Mouse (Mus musculus) thymus, adult 2 months (tissue): ENCODE results near the gene Rgs6. TPM values are rescaled to one million over a fixed set of nuclear protein-coding genes. Genes with fewer than 3 reads are reported as not detected.

Experiments
- DNase-seq: peaks from one replicate; pipeline ENCODE4 v3.0.0; 2021
- H3K27ac ChIP-seq: fragments of 200-500 bp; 2 replicates; pipeline ENCODE4 v1.5.1; 2012; ENCODE audit warnings: low read length, control low read depth; ENCODE audit not compliant: control insufficient read depth, insufficient read depth
- H3K27me3 ChIP-seq: fragments of 200-500 bp; 2 replicates; pipeline ENCODE4 v1.6.1; 2012; ENCODE audit warnings: mild to moderate bottlenecking, low read length, moderate library complexity, mixed read lengths; ENCODE audit not compliant: control insufficient read depth, insufficient read depth
- H3K36me3 ChIP-seq: fragments of 200-500 bp; 2 replicates; pipeline ENCODE4 v1.6.1; 2012; ENCODE audit warnings: mild to moderate bottlenecking, low read length, moderate library complexity; ENCODE audit not compliant: control insufficient read depth, insufficient read depth
- H3K4me1 ChIP-seq: fragments of 200-500 bp; replicated peaks from 2 replicates; pipeline ENCODE4 v1.6.1; 2012; ENCODE audit warnings: low read length; ENCODE audit not compliant: control insufficient read depth, insufficient read depth
- H3K4me3 ChIP-seq: fragments of 200-500 bp; 2 replicates; pipeline ENCODE4 v1.5.1; 2012; ENCODE audit warnings: mild to moderate bottlenecking, low read length, control low read depth, moderate library complexity; ENCODE audit not compliant: control insufficient read depth, insufficient read depth
- CTCF ChIP-seq: fragments of 200-500 bp; IDR thresholded peaks from 2 replicates; pipeline ENCODE4 v1.5.1; 2012; ENCODE audit warnings: mild to moderate bottlenecking, control low read depth, low read length, moderate library complexity, borderline replicate concordance; ENCODE audit not compliant: control insufficient read depth, poor library complexity, insufficient read depth; ENCODE audit errors: extremely low read depth
- POLR2A ChIP-seq: fragments of 200-500 bp; IDR thresholded peaks from 2 replicates; pipeline ENCODE4 v1.6.1; 2012; ENCODE audit warnings: mild to moderate bottlenecking, low read length, control low read depth, moderate library complexity; ENCODE audit not compliant: control insufficient read depth, poor library complexity, insufficient read depth; ENCODE audit errors: extremely low read depth
- WGBS: fragments of 180-500 bp; shearing (Covaris S2); methylation state at CpG from one replicate; pipeline ENCODE4 v1.1.7; 2018; 5-methylcytosine and 5-hydroxymethylcytosine counted together
- polyA plus RNA-seq: library from polyadenylated mRNA; depleted of rRNA; stranded (reverse); fragments of >200 nt; gene quantifications from 2 replicates; pipeline ENCODE4 v1.2.3, GENCODE M21; 2012

Rgs6 gene
- polyA plus RNA-seq, 1 experiment = 0.46 TPM

DNA sequence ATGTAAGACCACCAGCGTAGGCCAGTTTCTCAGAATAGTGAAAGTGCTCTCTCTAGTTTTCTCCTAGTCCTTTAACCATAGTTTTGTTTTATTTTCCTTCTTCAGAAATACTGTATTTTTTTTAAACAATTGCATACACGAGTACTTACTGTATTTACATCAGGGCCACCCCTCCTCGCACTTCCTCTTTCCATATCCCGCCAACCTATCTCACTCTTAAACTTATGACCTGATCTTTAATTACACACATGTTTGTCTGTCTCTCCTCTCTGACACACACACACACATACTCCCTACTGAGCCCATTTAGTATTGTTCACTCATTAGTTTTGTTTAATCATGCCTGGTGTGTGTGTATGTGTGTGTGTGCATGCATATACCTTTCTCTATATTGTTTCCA, 159.0 kb downstream of the Rgs6 start:
- no peaks in the 10 kb centered on the region for H3K4me1 ChIP-seq
- H3K27me3 ChIP-seq = no peaks in the 10 kb centered on the region
- DNase-seq = no peak
- H3K36me3 ChIP-seq = no peaks in the 10 kb centered on the region
- TF ChIP-seq CTCF (no peak), POLR2A (no peak)
- 66% methylated on average over 4 of the region's 4 CpGs for WGBS
- no peak overlapping the region for H3K4me3 ChIP-seq
- no peak overlapping the region for H3K27ac ChIP-seq

DNA sequence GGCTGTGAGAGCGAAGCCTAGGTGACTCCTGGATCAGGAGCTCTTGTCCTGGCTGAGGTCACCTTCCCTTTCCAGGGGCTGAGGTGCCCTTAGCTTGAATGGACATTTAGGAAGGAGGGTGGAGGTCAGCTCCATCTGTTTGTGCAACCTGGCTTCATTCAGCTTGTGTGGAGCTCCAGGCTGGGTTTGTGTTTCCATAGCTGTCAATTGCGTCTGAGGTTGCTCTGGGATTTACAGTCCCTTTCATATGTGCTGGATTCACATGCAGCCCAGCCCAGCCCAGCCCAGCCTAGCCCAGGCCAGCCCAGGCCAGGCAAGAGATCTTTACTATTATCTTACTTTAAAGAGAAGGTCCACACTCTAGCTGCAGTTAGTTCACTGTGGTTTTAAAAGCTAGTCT, 163.8 kb downstream of the Rgs6 start:
- TF ChIP-seq POLR2A (no peak), CTCF (no peak)
- Histone ChIP-seq H3K4me1 (no peaks in the 10 kb centered on the region), H3K27ac (no peak overlapping the region), H3K27me3 (no peaks in the 10 kb centered on the region), H3K36me3 (no peaks in the 10 kb centered on the region), H3K4me3 (no peak overlapping the region)
- DNase-seq = no peak
- WGBS = 83% methylated on average over 2 of the region's 2 CpGs

DNA sequence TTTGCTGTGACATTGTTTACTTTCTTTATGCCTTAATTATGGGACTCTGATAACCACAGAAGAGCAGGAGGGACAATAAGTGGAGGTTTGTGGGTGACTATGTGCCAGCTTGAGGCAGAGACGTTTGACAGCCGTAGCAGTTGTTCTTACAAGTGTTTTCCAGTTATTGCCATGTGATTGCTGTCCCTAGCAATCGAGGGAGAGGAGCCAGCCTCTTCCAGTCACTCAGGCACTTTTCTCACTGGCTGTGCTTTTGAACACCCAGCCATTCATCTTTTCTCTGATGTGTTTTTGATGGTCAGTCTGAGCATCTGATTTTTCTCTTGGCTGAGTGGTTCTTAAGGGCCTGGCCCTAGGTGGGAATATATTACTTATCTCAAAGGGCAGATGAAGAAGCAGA, 166.4 kb downstream of the Rgs6 start:
- Histone ChIP-seq H3K27ac (no peak overlapping the region), H3K4me3 (no peak overlapping the region), H3K36me3 (no peaks in the 10 kb centered on the region), H3K27me3 (no peaks in the 10 kb centered on the region), H3K4me1 (no peaks in the 10 kb centered on the region)
- no peak for DNase-seq
- TF ChIP-seq POLR2A (no peak), CTCF (no peak)
- WGBS = 54% methylated on average over 3 of the region's 3 CpGs

- no peak for DNase-seq
- TF ChIP-seq POLR2A (no peak), CTCF (no peak)
- no peak overlapping the region for H3K4me3 ChIP-seq
- no peaks in the 10 kb centered on the region for H3K27me3 ChIP-seq
- no peak overlapping the region for H3K27ac ChIP-seq
- 60% methylated on average over 6 of the region's 6 CpGs for WGBS
- H3K36me3 ChIP-seq = no peaks in the 10 kb centered on the region
- H3K4me1 ChIP-seq = no peaks in the 10 kb centered on the region
Observed at GRCm38 (mm10) chr12:82756756-82757155, 168.7 kb downstream of the Rgs6 start.

- TF ChIP-seq POLR2A (no peak), CTCF (no peak)
- DNase-seq = no peak
- H3K4me1 ChIP-seq = no peaks in the 10 kb centered on the region
- WGBS = 82% methylated on average over 1 of the region's 1 CpGs
- no peaks in the 10 kb centered on the region for H3K27me3 ChIP-seq
- H3K27ac ChIP-seq = no peak overlapping the region
- H3K4me3 ChIP-seq = no peak overlapping the region
- no peaks in the 10 kb centered on the region for H3K36me3 ChIP-seq
Observed at GRCm38 (mm10) chr12:82757367-82757766, 169.3 kb downstream of the Rgs6 start.

DNA sequence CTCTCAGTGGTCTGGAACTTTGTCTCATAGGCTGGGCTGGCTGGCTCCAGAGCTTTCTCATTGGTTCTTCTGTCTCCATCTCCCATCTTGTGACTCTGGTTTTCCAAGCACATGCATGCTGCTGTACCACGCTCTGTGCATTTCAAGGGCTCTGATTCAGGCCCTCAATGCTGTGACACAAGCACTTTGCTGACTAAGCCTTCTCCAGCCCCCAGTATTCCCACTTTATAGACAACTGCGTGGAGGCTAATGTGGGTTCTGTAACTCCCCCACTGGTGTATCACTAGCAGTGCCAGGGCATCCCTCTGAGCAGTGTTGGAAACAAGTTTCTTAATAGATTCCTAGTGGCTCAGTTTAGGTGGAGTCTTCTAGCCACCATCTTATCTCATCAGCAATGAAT, 174.0 kb downstream of the Rgs6 start:
- TF ChIP-seq POLR2A (no peak), CTCF (no peak)
- Histone ChIP-seq H3K27me3 (no peaks in the 10 kb centered on the region), H3K27ac (no peak overlapping the region), H3K4me1 (no peaks in the 10 kb centered on the region), H3K4me3 (no peak overlapping the region), H3K36me3 (no peaks in the 10 kb centered on the region)
- DNase-seq = no peak
- 96% methylated on average over 2 of the region's 2 CpGs for WGBS

DNA sequence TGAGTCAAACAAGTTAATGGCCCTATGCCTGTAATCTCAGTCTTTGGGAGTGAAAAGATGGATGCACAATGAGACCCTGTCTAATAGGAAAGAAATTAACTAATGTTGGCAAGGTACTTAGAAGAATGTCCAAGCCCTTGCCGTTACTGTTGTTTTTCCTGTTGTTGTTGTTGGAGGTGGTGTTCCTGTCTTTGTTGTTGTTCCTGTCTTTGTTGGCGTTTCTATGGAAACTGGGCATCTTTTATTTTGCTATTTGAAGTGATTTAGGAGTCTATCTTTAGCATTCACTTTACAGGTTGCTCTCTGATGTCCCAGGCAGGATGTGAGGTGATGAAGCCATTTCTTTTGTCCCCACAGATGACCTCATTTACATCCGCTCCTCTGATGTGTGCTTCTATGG, 180.6 kb downstream of the Rgs6 start:
- no peak overlapping the region for H3K27ac ChIP-seq
- no peak for DNase-seq
- TF ChIP-seq POLR2A (no peak), CTCF (no peak)
- no peaks in the 10 kb centered on the region for H3K4me1 ChIP-seq
- H3K4me3 ChIP-seq = no peak overlapping the region
- whole genome bisulfite sequencing = 68% methylated on average over 3 of the region's 3 CpGs
- no peaks in the 10 kb centered on the region for H3K27me3 ChIP-seq
- no peaks in the 10 kb centered on the region for H3K36me3 ChIP-seq
